Mouse (Mus musculus): Measurements from ENCODE around the gene Dhx34. TPM values are rescaled to one million over a fixed set of nuclear protein-coding genes. Genes with fewer than 3 reads are reported as not detected.
A peak's percentile ranks its signal among the peaks of the same experiment; 100 is the strongest.

The Dhx34 gene
- polyA plus RNA-seq, 1 experiment from 2014 or later, result 16.8 TPM

DNA sequence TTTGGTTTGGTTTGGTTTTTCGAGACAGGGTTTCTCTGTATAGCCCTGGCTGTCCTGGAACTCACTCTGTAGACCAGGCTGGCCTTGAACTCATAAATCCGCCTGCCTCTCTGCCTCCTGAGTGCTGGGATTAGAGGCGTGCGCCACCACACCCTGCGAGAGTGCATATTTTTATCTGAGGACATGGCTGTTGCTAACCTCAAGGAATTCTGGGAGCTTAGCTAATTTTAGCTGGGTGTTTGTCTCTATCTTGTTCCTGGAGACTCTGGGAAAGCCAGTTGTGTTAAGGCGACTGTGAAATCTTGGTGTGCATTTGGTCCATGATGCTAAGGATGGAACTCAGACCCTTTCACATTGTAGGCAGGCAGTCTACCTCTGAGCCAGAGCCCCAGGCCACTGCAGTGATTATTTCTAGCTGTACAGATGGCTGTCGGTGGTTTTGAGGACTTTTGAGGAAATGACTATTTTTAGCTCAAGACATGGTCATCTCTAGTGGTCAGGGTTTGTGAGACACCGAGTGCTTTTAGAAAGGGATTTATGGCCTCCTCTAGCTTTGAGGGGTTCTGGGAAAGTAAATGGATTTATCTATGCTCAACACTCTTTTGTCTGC lies 65.6 kb downstream of the Dhx34 start:
- Histone ChIP-seq H3K4me1 (replicated peaks) (peaks cover 12% of the 10 kb centered on the region), H3K36me3 (peaks cover 7% of the 10 kb centered on the region; the same call in 1 of the 2 replicates), H3K9me3 (no peaks in the 10 kb centered on the region), H3K4me2 (replicated peaks) (no peak overlapping the region), H3K9ac (replicated peaks) (no peak overlapping the region), H3K4me3 (replicated peaks) (no peak overlapping the region), H3K27me3 (peaks cover 25% of the 10 kb centered on the region), H3K27ac (no peak overlapping the region)
- ATAC-seq, result no peak
- WGBS, result 84% methylated on average over 8 of the region's 8 CpGs

DNA sequence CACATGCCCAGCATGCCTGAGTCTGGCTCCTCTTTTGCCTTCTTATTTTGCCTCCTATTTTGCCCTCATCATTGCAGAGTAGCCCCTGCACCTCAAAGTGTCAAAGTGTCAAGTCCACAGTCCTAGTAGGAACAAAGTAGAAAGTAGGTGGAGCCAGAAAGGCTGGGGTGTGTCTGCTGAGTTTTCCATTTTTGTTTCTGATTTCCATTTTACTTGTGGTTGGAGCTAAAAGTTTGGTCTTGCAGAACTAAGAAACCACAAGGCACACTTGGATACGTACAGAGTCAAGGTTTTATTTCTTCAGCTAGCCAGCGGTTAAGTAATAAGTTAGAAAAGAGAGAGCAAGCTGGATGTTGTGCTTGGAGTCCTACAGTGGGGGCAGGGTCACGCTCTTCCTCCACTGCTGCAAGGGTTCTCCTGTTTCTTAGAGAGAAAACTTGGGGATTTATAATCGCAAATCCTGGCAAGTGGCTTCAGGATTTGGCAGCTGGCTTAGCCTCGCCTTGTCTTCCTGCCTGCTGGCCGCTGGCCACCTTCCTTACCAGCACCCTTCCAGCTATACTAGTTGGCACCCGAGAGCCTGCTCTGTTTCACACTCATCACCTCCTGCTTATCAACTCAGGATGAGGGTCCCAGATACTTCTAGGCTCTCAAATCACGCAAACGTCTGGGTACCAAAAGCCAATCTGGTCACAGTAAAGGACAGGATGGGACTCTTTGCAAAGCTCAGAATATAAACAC lies 66.5 kb downstream of the Dhx34 start:
- H3K27me3 ChIP-seq, result peaks cover 25% of the 10 kb centered on the region
- WGBS, result 79% methylated on average over 9 of the region's 9 CpGs
- peaks cover 12% of the 10 kb centered on the region for H3K4me1 ChIP-seq (replicated peaks)
- no peak overlapping the region for H3K4me2 ChIP-seq (replicated peaks)
- H3K4me3 ChIP-seq (replicated peaks), result no peak overlapping the region
- ATAC-seq, result no peak
- no peaks in the 10 kb centered on the region for H3K9me3 ChIP-seq
- no peak overlapping the region for H3K9ac ChIP-seq (replicated peaks)
- H3K27ac ChIP-seq, result no peak overlapping the region
- H3K36me3 ChIP-seq, result peaks cover 13% of the 10 kb centered on the region

DNA sequence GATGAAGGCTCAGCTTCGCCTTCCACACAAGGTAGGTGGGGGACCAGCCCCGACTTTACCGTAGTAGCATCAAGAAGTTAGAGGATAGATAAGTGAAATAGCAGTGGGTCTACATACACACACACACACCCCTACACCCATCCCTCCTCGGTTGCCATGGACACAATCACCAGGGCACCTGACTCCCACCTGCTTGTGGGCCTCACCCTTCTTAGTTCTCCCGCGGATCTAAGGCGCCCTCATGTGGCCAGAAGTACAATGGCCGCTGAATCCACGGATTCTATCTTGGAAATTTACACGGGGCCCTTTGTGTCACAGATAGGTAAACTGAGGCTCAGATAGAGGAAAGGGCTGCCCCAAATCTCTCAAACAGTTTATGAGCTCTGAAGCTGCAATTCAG lies 68.3 kb downstream of the Dhx34 start:
- Histone ChIP-seq H3K27ac (peak overlapping the region; percentile 44; the same call in 1 of the 2 replicates), H3K4me3 (replicated peaks) (no peak overlapping the region), H3K4me2 (replicated peaks) (no peak overlapping the region), H3K9ac (replicated peaks) (no peak overlapping the region), H3K9me3 (no peaks in the 10 kb centered on the region), H3K36me3 (peaks cover 17% of the 10 kb centered on the region), H3K27me3 (peaks cover 12% of the 10 kb centered on the region), H3K4me1 (replicated peaks) (peaks cover 7% of the 10 kb centered on the region)
- ATAC-seq, result peak; percentile 92
- 18% methylated on average over 10 of the region's 10 CpGs for WGBS

DNA sequence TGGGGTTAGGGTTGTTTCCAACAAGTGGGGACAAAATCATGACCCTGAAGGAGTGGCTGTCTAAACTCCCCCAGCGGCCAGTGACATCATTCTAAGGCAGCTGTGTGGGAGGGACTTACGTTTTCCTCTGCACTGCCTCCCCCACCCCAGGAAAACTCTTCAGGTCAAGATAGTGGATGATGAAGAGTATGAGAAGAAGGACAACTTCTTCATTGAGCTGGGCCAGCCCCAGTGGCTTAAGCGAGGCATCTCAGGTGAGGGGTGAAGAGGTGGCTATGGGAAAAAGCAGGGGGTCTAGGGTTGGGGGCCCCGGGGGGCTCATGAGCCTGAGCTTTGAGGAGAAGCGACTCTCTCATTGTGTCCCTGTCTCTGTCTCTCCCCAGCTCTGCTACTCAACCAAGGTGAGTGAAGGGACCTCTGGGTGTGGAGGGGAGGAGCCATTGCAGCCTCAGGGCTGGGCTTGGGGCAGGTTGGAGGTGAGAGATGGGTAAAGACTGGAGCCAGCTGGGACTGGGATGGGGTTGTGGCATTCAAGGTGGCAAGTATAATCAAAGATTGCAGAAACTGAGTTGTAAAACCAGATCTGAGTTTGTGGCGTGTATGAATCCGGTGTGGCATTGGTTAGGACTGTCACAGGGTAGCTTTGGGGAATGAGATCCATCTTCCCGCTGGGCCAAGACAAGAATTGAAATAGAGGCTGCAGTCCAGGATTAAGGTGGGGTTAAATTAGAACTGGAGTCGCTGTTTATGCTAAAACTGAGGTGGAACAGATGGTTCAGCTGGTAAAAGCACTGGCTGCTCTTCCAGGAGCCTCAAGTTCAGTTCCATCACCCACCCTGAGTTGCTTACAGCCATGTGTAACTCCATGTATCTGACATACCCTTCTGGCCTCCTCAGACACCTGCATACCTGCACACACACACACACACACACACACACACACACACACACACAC lies 71.4 kb downstream of the Dhx34 start:
- Histone ChIP-seq H3K4me1 (replicated peaks) (peaks cover 19% of the 10 kb centered on the region), H3K9ac (replicated peaks) (no peak overlapping the region), H3K4me3 (replicated peaks) (no peak overlapping the region), H3K27ac (no peak overlapping the region), H3K4me2 (replicated peaks) (no peak overlapping the region), H3K36me3 (peaks cover 12% of the 10 kb centered on the region), H3K27me3 (no peaks in the 10 kb centered on the region), H3K9me3 (no peaks in the 10 kb centered on the region)
- no peak for ATAC-seq
- WGBS, result 73% methylated on average over 9 of the region's 9 CpGs

DNA sequence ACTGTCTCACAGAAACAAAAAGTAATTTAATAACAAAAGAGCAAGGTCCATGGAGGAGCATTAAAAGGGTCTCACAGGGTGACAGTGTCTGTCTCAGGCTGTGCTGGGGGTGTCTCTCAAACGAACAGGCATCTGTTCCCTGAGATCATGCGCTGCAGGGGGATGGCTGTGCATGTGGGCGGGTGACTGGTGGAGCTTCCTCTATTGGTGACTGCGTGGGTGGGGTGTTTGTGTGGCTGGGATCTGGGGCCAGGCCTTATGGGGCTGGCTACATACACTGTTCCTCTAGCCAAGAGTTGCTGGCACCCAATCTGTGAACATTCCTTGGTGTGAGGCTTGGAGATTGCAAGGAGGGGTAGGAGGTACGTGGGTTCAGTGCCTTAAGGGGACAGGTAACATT lies 72.6 kb downstream of the Dhx34 start:
- H3K27ac ChIP-seq, result no peak overlapping the region
- no peak overlapping the region for H3K4me2 ChIP-seq (replicated peaks)
- H3K4me1 ChIP-seq (replicated peaks), result peaks cover 19% of the 10 kb centered on the region
- no peak overlapping the region for H3K4me3 ChIP-seq (replicated peaks)
- H3K27me3 ChIP-seq, result no peaks in the 10 kb centered on the region
- no peak overlapping the region for H3K9ac ChIP-seq (replicated peaks)
- H3K36me3 ChIP-seq, result peaks cover 22% of the 10 kb centered on the region
- ATAC-seq, result no peak
- H3K9me3 ChIP-seq, result no peaks in the 10 kb centered on the region
- WGBS, result 72% methylated on average over 5 of the region's 5 CpGs

DNA sequence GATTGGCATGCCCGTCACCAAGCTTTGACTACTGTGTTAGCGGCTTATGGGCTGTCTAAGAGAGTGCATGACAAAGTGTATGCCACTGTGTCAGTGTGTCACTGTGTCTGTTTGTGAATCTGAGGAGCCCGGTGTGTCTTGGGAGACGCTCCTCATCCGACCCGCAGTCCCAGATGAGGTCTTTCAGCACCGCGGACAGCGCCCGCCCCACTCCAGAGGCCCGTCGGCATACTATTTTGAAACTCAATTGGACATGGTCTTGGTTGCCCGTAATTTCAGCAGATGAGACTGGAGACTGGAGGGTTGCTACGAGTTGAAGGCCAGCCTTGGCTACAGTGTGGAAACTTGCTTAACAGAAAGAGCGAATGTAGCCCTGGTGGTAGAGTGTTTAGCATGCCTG lies 74.2 kb downstream of the Dhx34 start:
- WGBS, result 17% methylated on average over 15 of the region's 15 CpGs
- peak; percentile 21; the same call in 1 of the 2 replicates for ATAC-seq
- Histone ChIP-seq H3K27ac (no peak overlapping the region), H3K9me3 (no peaks in the 10 kb centered on the region), H3K4me1 (replicated peaks) (peaks cover 13% of the 10 kb centered on the region), H3K4me2 (replicated peaks) (no peak overlapping the region), H3K4me3 (replicated peaks) (no peak overlapping the region), H3K9ac (replicated peaks) (no peak overlapping the region), H3K27me3 (no peaks in the 10 kb centered on the region), H3K36me3 (peaks cover 22% of the 10 kb centered on the region)

Other genes with a start within 250 kb of the Dhx34 start
- 7.9 and 10.2 TPM in 2 replicates for gene Bicra, start 174.1 kb downstream of the Dhx34 start, polyA plus RNA-seq (2015; fragmentation: Nextera tagmentation; extraction: Ambion mirVana)
- gene Zfp541, start 160.2 kb downstream of the Dhx34 start, polyA plus RNA-seq (2015; fragmentation: Nextera tagmentation; extraction: Ambion mirVana), result not detected in 2 replicates
- gene Napa, start 123.6 kb downstream of the Dhx34 start, polyA plus RNA-seq (2015; fragmentation: Nextera tagmentation; extraction: Ambion mirVana), result 196 and 203 TPM in 2 replicates
- gene Kptn, start 102.1 kb downstream of the Dhx34 start, polyA plus RNA-seq (2015; fragmentation: Nextera tagmentation; extraction: Ambion mirVana), result 39.6 and 41.2 TPM in 2 replicates
- gene Slc8a2, start 92.2 kb downstream of the Dhx34 start, polyA plus RNA-seq (2015; fragmentation: Nextera tagmentation; extraction: Ambion mirVana), result 0.66 and 1.1 TPM in 2 replicates
- gene Meis3, start 46.9 kb downstream of the Dhx34 start, polyA plus RNA-seq (2015; fragmentation: Nextera tagmentation; extraction: Ambion mirVana), result 158 and 160 TPM in 2 replicates
- gene C5ar2, start 22.1 kb upstream of the Dhx34 start, polyA plus RNA-seq (2015; fragmentation: Nextera tagmentation; extraction: Ambion mirVana), result 0.05 TPM in 1 of 2 replicates, not detected in the other
- 1.0 and 1.5 TPM in 2 replicates for gene C5ar1, start 37.5 kb upstream of the Dhx34 start, polyA plus RNA-seq (2015; fragmentation: Nextera tagmentation; extraction: Ambion mirVana)
- 22.3 and 27.3 TPM in 2 replicates for gene Inafm1, start 51.6 kb upstream of the Dhx34 start, polyA plus RNA-seq (2015; fragmentation: Nextera tagmentation; extraction: Ambion mirVana)
- gene Ccdc9, start 64.8 kb upstream of the Dhx34 start, polyA plus RNA-seq (2015; fragmentation: Nextera tagmentation; extraction: Ambion mirVana), result 22.5 and 39.4 TPM in 2 replicates
- 23.1 and 25.5 TPM in 2 replicates for gene Bbc3, start 86.4 kb upstream of the Dhx34 start, polyA plus RNA-seq (2015; fragmentation: Nextera tagmentation; extraction: Ambion mirVana)
- gene Sae1, start 165.8 kb upstream of the Dhx34 start, polyA plus RNA-seq (2015; fragmentation: Nextera tagmentation; extraction: Ambion mirVana), result 267 and 272 TPM in 2 replicates
- gene Zc3h4, start 178.9 kb upstream of the Dhx34 start, polyA plus RNA-seq (2015; fragmentation: Nextera tagmentation; extraction: Ambion mirVana), result 18.2 and 22.1 TPM in 2 replicates
- gene Tmem160, start 230.7 kb upstream of the Dhx34 start, polyA plus RNA-seq (2015; fragmentation: Nextera tagmentation; extraction: Ambion mirVana), result 48.1 and 59.4 TPM in 2 replicates

Data from midbrain, embryonic 13.5 days (tissue).